Mouse (Mus musculus): ENCODE data around the gene Fdps.
A peak's percentile ranks its signal among the peaks of the same experiment; 100 is the strongest.

Fdps gene

DNA sequence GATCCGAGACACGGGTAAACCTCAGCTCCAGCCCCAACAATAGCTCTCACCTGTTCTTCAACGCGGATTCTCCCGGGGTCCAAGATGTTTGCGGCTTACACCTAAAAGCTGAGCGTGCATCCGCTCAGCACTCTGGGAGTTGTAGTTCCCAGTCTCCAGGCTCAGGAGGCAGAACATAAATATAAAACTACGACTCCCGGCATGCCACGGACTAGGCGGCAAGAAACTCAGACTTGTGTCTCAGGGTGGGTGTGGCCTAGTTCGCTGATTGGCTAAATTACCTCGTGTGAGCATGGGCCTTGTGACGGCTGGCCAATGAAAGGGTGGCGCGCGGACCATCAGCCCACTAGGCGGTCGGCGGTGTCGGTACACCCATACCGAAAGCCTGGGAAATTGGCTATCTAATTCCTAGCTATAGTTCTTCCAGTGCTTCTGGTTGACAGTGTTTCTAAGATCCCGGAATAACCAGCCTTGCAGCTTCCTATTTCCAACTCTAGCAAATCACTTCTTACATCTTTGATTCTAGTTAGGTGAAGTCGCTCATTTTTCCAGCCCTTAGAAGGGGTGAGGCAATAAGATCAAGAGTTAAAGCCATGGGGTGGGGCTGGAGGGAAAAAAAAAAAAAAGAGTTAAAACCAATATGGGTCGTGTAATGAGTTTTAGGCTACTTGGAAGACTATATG is at the start of gene Fdps:
Gene Fdps (minus strand): TSS at position 148 of the 683 bp plus-strand sequence.
- DNase-seq: peak; percentile 87

DNA sequence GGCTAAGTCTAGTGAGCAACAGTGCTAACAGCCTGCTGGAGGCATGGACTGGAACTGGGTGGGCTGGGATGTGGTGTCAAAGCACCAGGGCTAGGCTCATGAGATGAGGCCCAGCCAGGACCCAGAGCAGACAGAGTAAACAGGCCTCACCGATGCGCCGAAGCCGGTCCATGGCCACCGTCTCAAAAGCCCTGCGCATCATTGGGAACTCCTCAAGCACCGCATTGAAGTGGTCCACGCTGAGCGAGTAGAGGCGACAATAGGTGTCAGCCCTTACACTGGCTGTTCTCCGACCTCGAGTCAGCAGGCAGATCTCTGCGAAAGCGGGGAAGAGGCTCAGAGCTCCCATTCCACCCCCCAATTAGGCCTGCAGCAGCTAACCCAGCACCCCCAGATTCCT is 46.8 kb upstream of the Fdps start:
- no peak for DNase-seq

DNA sequence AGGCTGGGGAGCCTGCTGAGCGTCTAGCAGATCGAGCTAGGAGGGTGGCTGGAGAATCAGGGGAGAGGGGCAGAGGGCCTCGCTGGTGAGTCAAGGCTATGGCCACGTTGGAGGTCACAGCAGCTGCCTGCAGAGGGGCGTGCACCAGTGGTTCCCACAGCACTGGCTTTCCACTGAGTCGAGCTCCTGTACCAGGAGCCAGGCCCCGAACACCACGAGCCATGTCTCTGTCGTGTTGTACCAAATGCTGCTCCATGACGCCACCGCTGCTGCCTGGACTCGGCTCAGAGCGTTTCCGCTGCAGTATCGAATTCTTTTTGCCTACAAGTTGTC is 46.2 kb upstream of the Fdps start:
- DNase-seq: no peak

DNA sequence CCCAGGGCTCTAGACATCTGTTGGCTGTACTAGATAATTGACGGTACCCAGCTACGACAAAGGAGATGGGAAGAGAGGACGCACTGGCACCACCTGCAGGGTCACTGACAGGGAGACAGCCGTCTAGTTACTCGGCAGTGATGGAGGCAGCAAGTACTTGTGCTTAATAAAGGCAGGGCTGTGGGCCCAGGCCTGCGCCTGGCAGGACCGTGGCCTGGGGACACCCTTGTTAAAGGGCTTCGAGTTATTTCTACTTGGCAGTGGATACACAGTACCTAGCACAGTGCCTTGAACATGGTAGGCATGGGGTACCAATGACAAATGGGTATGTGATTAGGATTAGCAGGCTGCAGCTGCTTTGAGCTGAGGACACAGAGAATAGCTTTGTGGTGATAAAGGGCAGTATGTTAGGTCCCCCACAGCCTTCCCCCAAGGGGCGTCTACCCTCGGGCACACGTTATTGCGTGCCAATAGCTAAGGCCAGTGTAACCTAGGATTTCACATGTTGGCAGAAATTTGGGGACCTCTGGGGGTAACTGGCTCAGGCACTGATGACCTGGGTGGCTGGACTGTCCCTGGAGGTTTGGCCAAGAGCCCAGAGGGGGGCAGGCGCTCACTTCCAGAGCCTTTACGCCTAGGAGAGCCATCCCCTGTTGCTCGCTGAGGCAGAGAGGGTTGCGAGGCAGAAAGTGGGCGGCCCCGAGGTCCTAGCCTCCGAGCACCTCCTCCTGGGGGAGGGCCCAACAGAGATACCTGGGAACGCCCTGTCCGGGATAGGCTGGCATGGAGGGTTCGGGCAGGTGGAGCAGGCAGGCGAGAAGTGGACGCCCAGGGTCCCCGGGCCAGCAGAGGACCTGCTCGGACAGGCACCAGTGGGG is 45.6 kb upstream of the Fdps start:
- DNase-seq: no peak

DNA sequence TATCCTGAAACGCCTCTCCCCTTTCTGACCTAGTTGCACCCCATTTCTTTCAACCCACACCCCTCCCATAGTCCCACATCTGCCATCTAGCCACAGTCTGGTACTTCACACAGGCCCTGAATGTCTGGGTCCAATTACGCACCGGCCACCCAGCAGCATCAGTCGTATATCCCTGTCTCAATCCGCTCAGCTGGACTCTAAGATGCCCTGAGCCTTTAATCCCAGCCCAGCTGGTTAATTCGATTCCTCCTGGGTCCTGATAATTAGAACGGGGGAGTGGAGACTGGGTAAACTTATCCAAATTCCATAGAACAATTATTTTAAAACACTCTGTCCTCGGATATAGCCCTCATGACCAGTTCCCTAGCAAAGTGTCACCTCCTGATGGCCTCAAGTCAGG is 43.8 kb upstream of the Fdps start:
- DNase-seq: no peak

DNA sequence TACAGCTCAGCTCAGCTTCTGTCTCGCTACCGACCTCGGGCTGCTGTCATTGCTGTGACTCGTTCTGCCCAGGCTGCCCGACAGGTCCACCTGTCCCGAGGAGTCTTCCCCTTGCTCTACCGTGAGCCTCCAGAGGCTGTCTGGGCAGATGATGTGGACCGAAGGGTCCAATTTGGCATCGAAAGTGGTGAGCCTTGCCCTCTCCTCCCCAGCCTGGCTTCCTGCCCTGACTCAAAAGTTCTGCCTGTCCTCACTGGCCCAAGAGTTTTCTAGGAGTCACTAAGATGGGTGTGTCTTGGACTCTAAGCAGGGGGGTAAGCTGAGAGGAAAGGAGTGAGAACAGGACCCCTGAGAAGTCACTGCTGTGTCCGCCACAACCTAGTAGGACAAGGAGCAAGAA is 43.1 kb upstream of the Fdps start:
- DNase-seq: no peak

DNA sequence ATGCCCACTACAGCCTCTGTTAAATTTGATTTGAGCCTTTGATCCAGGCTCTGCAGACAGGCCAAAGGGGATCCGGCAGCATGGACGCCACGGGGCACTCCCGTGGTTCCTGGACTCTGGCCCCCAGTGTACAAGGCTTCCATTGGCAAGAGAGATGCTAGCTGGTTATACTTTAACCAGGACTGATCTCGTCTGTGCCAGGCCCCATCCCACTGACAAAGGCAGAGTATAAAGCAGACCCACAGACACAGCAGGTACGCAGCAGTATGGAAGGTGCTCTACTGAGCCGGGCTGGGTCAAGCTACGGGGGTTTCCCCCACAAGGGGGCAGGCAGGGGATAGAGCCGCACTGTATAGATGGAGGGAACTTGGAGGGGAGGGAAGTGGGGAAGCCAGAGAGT is 34.6 kb upstream of the Fdps start:
- DNase-seq: no peak

DNA sequence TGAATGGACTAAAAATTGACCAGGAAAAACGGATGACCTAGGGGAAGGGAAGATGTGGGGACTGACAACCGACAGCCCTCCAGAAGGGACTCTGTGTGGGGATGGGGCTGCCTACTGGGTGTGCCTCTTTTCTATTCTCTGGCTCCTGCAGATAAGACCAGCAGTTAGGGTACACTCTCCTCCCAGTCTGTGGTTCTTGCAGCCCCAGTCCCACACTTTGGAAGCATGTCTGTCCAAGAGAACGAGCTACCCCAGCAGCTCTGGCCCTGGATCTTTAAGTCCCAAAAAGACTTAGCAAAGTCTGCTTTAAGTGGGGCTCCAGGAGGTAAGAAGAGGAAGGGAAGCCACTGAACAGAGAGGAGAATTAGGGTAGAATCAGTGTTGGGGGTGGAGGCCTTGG is 34.2 kb upstream of the Fdps start, which contains the start of gene Pklr:
Gene Pklr (plus strand): TSS at position 185 of the 400 bp plus-strand sequence.
- no peak for DNase-seq

DNA sequence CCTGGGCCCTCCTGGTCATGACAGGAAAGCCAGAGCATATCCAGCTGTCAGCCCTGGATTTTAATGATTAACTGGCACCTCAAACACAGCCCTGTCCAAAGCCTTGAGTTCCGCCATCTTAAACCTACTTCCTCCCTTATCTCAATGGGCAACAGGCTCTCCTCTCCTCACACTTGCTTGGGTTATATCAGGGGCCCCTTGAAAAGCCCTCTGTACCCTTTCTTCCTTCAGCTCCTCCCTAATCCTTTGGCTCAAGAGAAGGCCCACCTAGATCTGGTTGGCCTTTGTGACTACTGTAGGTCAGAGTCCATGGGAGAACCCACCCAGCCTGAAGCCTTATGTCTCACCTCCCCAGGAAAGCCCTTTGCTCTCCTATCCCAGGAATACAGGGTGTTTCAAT is 32.0 kb upstream of the Fdps start:
- DNase-seq: no peak

DNA sequence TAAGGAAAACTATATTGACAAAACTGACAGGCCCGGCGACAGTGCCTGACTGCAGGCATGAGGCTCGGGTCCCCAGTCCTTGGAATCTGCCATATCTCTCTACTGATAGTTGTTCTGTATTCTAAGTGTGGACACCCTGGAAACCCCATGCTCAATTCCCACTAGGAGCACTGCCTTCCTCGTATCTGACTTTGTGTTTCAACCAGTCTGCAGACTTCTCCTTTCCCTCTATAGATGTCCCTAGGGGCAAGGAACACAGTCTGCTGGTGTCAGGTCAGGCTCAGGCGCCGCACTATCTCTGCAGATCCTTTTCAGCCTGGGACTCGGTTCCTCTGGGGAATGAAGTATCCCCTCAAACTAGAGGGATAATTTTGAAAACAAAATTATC is 31.3 kb upstream of the Fdps start:
- DNase-seq: no peak

DNA sequence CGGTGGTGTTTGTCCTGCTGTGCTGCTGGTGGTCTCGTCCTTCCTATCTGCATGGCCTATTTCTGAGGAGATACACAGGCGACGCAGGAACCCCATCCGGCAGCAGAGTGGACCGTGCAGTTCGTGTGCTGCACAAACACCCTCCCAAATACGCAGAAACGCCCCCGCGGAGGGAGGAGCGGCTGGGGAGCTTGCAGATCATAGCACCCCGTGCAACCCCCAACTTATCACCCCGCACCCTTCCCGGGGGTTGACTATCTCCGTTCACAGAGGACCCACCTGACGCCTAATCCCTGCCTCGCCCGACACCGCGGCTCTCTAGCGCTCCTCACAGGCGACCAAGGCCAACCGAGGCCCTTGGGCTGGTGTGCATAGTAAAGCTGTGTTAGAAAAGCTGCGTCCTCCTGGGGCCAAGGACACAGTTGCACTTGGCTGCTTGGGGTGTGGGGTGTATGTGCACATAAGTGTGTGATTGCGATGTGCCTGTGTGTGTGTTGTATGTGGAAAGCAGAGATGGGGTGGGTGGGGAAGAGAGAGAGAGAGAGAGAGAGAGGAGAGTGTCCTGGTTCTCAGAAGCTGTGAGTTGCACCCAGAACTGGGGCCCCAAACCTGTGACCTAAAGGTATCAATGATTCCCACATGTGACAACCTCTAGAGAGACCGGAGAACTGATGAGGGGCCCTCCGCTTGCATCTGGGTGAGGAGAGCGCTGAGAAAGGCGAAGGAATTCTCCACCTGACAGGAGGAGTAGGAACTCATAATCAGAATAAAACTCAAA is 30.7 kb upstream of the Fdps start:
- DNase-seq: peak; percentile 49

DNA sequence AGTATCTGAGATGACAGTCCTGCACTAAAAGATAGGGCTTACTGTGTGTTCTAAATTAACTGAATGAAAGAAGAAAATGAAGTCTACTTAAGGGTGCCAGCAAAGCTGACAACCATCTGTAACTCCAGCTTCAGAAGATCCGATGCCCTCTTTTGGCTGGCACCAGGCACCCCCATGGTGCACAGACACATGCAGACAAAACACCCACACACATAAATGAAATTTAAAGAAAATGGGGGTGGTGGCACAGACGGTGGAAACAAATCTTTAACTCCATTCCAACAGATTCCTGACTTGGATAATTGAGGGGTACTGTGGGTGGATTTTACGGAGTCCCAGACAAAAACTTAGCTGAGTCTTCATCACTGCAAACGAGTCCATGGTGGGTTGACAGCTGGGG is 30.1 kb upstream of the Fdps start:
- no peak for DNase-seq

DNA sequence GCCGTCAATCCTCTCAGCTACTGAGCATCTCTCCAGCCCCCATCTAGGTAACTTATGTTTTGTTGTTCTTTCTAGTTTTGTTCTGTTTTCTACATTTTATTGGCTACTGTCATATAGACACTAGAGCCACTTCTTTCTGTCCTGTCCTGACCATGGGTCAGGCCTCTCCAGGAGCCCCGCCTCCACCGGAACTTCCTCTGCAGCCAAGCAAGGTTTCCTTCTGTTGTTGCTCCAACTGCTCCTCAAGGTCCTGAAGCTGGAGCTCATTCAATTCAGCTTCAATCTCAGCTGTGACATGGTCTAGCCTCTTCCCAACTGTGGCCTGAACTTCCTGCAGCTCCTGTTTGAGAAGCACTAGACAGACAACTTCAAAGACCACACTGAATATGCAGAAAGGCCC is 28.1 kb upstream of the Fdps start:
- DNase-seq: no peak

DNA sequence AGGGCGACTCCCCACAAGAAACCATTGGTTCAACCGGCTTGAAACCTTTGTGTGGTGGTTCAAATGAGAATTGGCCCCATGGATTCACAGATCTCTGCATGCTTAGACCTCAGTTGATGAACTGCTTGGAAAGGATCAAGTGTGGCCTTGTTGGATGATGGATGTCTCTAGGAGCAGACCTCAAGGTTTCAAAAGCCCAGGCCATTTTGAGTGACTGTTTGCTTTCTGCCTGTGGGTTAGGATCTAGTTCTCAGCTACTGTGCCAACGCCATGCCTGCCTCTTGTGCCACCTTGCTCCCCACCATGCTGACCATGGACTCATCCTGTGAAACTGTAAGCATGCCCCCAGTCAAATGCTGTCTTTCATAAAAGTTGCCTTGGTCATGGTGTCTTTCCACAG is 24.2 kb upstream of the Fdps start:
- DNase-seq: no peak

DNA sequence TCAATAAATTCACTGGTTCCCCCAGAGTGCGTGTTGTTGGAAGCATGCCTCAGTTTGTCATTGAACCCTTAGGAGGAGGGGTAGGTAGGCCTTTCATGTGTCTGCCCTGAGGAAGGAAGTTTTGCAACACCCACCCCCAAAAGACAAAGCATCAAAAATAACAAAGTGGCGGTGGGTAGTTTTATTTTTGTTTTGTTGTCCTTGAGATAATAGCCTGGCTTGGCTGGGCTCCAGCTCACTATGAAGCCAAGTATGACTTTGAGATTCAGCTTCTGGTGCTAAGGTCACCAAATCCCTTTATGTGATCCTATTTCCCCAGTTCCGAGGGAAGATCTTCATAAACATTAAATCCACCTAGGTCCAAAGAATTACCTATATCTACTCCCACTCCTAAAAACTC is 22.5 kb upstream of the Fdps start:
- DNase-seq: no peak

DNA sequence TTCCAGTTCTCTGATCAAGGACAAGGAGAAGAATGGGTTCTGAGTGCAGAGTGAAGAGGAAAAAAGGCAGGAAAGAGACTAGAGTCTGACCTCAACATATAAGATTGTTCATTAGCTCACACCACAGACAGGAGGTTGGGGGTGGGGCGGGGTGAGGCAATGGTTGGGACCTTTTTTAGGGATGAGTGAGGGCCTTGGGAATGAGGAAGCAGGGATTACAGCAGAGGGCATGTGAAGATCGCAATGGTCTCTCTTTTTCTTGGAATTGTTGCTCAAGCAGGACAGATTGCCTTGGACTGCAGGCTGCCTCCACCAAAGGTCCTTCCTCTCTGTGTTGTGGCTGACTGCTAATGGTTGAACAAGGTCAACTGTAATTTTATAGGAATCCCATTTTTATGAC is 21.6 kb upstream of the Fdps start:
- DNase-seq: no peak

DNA sequence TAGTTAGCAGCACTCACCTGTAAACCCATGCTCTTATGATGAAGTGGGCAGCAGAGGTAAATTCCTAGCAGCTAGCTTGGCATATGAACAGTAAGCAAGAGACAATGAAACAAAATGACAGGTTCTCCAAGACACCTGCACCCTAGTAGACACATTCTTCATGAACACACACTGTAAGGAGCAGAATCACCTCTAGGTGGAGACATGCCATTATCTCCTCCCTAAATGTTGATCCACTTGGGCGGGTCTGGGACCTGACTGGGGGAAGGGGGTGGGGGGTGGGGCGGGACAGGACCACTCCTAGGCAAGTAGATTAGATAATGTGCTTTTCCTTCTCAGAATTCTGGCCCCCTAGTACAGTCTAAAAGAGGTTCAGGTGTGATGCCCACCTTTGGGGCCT is 13.8 kb upstream of the Fdps start:
- no peak for DNase-seq

DNA sequence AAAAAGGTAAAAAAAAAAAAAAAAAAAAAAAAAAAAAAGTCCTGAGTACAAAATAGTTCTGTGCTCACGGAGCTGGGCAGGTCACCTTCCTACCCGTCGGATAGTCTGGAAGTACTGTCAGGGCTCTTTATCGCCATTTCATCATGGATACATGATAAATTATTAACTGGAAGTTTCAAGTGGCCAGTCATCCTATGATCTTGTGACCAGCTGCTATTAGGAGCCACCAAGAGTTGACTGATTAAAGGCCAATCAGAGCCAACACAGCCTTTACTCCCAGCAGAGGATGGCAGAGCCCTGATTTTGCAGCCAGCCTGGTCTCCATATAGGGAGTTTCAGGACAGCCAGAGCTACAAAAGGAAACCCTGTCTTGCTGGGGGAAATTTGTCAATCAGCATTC is 11.3 kb upstream of the Fdps start:
- no peak for DNase-seq

DNA sequence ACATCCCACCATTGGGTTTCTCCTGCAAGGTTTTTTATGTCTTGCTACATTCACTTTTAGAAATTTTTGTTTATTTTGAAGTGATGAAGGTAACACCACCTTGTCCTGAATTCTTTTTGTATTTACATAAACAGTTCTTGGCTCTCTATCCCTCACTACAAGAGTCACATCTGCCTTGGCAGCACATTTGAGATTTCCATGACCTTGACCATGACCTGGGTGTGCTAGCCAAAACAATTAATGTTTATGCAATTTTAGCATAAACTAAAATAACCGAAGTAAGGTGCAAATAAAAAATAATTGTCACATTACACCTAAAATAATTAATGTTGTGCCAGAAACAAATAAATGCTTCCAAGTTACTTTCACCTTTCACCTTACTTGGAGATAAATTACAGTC is 6.4 kb upstream of the Fdps start:
- DNase-seq: no peak

DNA sequence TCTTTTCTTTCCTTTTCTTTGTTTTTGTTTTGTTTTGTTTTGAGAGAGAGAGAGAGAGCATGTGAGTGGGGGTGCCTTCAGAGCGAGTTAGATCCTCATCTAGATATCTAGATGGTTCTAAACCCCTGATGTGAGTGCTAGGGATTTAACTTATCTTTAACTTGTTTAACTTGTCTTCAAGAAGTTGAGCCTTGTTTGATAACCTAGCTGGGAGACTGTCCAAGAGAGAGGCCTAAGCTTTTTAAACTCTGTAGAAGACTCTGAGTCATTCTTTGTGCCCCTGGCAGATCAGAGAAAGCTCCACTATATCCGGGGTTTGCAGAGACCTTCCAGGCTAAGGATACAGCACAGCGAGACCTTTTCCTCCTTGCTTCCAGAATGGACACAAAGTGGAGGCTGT is 5.8 kb upstream of the Fdps start:
- DNase-seq: no peak

DNA sequence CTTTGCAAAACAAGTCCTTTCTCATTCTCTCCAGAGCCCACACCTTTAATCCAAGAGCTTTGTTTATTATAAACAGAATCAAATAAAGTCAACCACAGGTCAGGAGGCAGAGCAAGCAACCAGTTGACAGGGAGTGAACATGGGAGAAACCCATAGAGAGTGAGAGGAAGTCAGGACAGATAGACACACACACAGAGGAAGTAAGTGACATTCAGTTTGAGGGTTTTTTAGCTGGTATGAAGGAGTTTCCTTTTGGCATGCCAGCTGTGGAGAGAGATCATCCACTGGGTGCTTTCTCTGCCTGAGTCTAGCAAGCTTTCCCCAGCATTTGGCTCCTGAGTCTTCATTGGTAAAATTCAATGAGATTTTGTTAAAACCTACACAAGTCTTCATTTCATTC is 5.1 kb upstream of the Fdps start:
- no peak for DNase-seq

DNA sequence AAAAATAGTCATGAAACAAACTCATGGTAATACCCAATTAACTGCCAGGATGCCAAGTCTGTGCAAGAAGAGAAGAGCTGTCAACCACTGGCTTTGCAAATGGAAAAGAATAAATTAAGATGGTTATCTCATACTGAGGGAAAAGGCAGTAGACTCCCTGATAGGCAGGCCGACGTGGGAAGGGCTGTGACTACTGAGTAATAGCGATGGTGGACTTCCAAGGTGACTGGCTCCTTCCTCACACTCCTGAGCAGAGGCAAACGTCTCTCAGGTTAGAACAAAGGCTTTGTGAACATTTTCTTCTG is 1.5 kb upstream of the Fdps start:
- no peak for DNase-seq

DNA sequence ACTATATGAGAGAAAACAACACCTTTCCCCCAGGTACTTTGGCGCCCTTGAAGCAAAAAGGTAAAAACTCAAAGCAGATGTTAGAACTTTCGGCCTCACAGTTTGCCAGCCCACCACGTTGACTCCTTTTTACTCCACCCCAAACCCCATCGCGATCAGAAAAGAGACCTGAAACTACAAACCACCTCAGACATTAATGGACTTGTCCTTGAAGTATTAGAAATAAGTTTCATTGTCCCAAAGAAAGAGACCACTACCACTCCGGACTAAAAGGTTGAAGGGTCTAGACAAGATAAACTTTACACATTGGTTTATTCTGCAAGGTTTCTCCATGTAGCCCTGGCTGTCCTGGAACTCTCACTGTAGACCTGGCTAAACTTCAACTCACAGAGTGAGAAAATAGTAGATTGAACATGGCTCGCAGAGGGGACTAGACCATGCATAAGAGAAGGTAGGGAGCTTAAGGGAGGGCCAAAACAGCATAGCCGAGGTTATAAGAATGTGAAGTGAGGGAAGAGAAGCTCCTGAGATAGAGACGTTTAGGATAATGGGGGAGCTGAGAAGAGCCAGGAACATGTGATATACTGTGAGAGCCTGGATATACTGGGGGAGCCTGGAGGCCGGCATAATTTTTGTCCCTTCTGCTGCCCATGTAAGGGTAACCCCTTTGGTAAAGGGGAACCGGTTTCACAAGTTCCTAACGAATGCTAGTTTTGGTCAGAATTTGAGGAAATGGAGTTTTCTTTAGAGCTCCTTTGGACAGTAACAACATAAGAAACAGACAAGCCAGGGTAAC is 934 bp upstream of the Fdps start:
- DNase-seq: no peak

Data from right cerebral cortex, postnatal 4 days (tissue).